Mouse (Mus musculus): ENCODE results near the gene Nkpd1. TPM values are rescaled to one million over a fixed set of nuclear protein-coding genes. Genes with fewer than 3 reads are reported as not detected.

The Nkpd1 gene
- polyA plus RNA-seq, 1 experiment, result 0.06 TPM

DNA sequence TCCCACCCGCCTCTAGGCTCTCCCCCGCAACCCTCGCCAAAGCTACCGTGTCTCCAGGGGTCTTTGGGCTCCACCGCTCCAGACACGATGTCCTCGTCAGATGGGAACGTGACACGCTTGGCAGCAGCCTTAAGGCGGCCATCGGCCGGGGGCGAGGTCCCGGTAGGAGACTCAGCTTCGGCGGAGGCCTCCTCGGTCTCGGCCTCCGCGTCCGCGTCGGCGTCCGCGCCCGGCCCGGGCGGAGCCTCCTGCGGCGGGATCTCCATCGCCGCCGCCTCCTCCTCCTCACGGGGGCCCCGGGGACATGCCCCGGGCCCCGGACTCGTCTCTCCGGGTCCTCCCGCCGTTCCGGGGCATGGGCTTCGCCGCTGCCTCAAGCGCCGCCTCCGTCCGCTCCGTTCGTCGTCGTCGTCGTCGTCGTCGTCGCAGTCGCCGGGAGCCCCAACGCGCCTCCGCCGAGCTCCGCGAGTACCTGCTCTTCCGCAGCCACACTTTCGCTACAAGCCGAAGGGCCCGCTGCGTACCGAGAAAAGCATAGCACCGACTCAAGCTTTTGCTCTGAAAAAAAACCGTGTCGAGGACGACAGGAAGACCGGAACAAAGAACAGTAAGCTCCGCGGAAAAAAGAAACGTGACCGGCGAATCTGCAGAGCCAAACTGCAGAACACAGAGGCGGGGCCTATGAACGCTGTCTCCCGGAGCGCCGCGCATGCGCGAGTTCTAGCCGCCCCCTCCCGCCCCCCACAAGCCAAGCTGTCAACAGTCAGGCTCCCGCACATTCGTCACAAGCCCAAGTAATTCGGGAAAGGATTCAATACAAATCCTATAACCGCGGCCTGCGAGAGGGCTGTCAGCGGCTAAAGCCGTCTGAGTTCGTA lies 44.4 kb downstream of the Nkpd1 start:
- Histone ChIP-seq H3K4me3 (peak overlapping the region; percentile 85), H3ac (ENCODE audit: control insufficient read depth, insufficient read length) (peak overlapping the region; percentile 38), H3K4me2 (ENCODE audit: low read depth) (peak overlapping the region; percentile 97), H3K27me3 (ENCODE audit: control insufficient read depth, insufficient read depth, insufficient read length) (no peaks in the 10 kb centered on the region), H3K79me2 (ENCODE audit: control insufficient read depth, insufficient read depth) (peaks cover 45% of the 10 kb centered on the region), H3K36me3 (ENCODE audit: control insufficient read depth, insufficient read depth) (peaks cover 2% of the 10 kb centered on the region)
- TF ChIP-seq POLR2A (IDR thresholded peaks at IDR 0.05; ENCODE audit: insufficient read length, low read depth), result peak; percentile 74
- TF ChIP-seq MAX (IDR thresholded peaks at IDR 0.05; ENCODE audit: low read depth), result no peak
- TF ChIP-seq E2F4 (IDR thresholded peaks at IDR 0.05; ENCODE audit: insufficient read depth), result no peak
- no peak for TF ChIP-seq USF1 (IDR thresholded peaks at IDR 0.05; ENCODE audit: low read depth)
- TF ChIP-seq MYOG (IDR thresholded peaks at IDR 0.05; ENCODE audit: control insufficient read depth in 1 of 3, insufficient read depth in 1 of 3, insufficient read length in 2 of 3, low read depth in 2 of 3), result peak in 1 of 3 experiments; percentile 2
- TF ChIP-seq TCF3 (IDR thresholded peaks at IDR 0.05; ENCODE audit: insufficient read length, low read depth), result no peak
- no peak for TF ChIP-seq MYOD1 (IDR thresholded peaks at IDR 0.05; ENCODE audit: control insufficient read depth in 1 of 3, insufficient read length in 2 of 3, low read depth in 2 of 3)
- TF ChIP-seq TCF12 (IDR thresholded peaks at IDR 0.05; ENCODE audit: insufficient read depth, poor library complexity, severe bottlenecking), result no peak

GRCm38 (mm10) chr7:19562643-19563410 lies 45.2 kb downstream of the Nkpd1 start, which contains the start of gene Ppp1r37:
Ppp1r37 (minus strand) TSS chr7:19563076.
- peak within 1 kb of the TSS; percentile 90 for H3K4me2 ChIP-seq (ENCODE audit: low read depth)

DNA sequence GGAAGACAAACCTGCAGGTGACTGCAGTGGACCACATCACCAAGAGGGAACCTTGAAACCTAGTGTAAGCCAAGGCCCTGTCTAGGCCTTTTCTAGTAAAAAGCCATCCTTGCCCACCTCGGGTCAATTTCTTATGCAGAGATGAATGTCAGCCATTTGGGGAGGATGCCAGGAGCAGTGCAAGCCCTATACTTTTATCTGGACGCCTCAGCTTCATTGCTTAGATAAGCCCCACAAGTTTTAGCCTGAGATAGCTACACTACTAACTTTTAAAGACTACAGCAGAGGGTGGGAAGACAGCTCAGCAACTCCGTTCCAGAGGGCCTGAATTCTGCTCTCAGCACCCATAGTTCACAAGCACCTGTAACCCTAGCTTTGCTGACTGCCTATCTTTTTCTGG lies 46.2 kb downstream of the Nkpd1 start:
- Histone ChIP-seq H3K79me2 (ENCODE audit: control insufficient read depth, insufficient read depth) (peaks cover 32% of the 10 kb centered on the region), H3ac (ENCODE audit: control insufficient read depth, insufficient read length) (no peak overlapping the region), H3K36me3 (ENCODE audit: control insufficient read depth, insufficient read depth) (peaks cover 5% of the 10 kb centered on the region), H3K4me2 (ENCODE audit: low read depth) (no peak overlapping the region), H3K27me3 (ENCODE audit: control insufficient read depth, insufficient read depth, insufficient read length) (no peaks in the 10 kb centered on the region), H3K4me3 (no peak overlapping the region)
- no peak for TF ChIP-seq REST (IDR thresholded peaks at IDR 0.05; ENCODE audit: insufficient read depth, insufficient read length)

More at GRCm38 (mm10) chr7:19562643-19563410, 45.2 kb downstream of the Nkpd1 start, which contains the start of gene Ppp1r37:
- Histone ChIP-seq H3K4me3 (peak within 1 kb of the TSS; percentile 85), H3K36me3 (ENCODE audit: control insufficient read depth, insufficient read depth) (peaks cover 4% of the 10 kb centered on the region), H3K79me2 (ENCODE audit: control insufficient read depth, insufficient read depth) (peaks cover 37% of the 10 kb centered on the region), H3K27me3 (ENCODE audit: control insufficient read depth, insufficient read depth, insufficient read length) (no peaks in the 10 kb centered on the region), H3ac (ENCODE audit: control insufficient read depth, insufficient read length) (peak within 1 kb of the TSS; percentile 38)
- TF ChIP-seq MAX (IDR thresholded peaks at IDR 0.05; ENCODE audit: low read depth) (no peak), E2F4 (IDR thresholded peaks at IDR 0.05; ENCODE audit: insufficient read depth) (no peak), TCF12 (IDR thresholded peaks at IDR 0.05; ENCODE audit: insufficient read depth, poor library complexity, severe bottlenecking) (no peak)

DNA sequence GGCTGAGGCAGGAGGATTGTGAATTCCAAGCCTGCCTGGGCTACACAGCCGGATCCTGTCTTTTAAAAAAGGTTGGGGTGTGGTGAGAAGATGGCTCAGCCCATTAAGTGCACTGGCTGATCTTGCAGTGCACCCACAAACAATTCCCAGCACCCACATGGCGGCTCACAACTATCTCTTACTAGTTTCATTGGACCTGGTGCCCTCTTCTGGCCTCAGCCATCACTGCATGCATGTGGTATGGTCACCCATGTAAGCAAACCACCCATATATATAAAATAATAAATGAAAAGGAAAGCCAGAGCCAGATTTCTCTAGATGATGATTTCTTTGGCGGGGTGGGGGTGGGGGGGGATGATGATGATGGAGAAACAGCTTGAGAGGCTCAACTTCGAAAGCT lies 46.8 kb downstream of the Nkpd1 start:
- no peak overlapping the region for H3ac ChIP-seq (ENCODE audit: control insufficient read depth, insufficient read length)
- peaks cover 11% of the 10 kb centered on the region for H3K36me3 ChIP-seq (ENCODE audit: control insufficient read depth, insufficient read depth)
- no peak overlapping the region for H3K4me3 ChIP-seq
- H3K27me3 ChIP-seq (ENCODE audit: control insufficient read depth, insufficient read depth, insufficient read length), result no peaks in the 10 kb centered on the region
- no peak overlapping the region for H3K4me2 ChIP-seq (ENCODE audit: low read depth)
- TF ChIP-seq TCF3 (IDR thresholded peaks at IDR 0.05; ENCODE audit: insufficient read length, low read depth), result no peak
- peaks cover 32% of the 10 kb centered on the region for H3K79me2 ChIP-seq (ENCODE audit: control insufficient read depth, insufficient read depth)

GRCm38 (mm10) chr7:19565803-19566202 lies 48.2 kb downstream of the Nkpd1 start:
- Histone ChIP-seq H3K27me3 (ENCODE audit: control insufficient read depth, insufficient read depth, insufficient read length) (no peaks in the 10 kb centered on the region), H3K36me3 (ENCODE audit: control insufficient read depth, insufficient read depth) (peaks cover 12% of the 10 kb centered on the region), H3ac (ENCODE audit: control insufficient read depth, insufficient read length) (no peak overlapping the region), H3K79me2 (ENCODE audit: control insufficient read depth, insufficient read depth) (peaks cover 30% of the 10 kb centered on the region), H3K4me2 (ENCODE audit: low read depth) (no peak overlapping the region), H3K4me3 (no peak overlapping the region)
- TF ChIP-seq USF1 (IDR thresholded peaks at IDR 0.05; ENCODE audit: low read depth) (no peak), TCF3 (IDR thresholded peaks at IDR 0.05; ENCODE audit: insufficient read length, low read depth) (no peak), POLR2AphosphoS2 (IDR thresholded peaks at IDR 0.05; ENCODE audit: insufficient read length, low read depth) (no peak), CEBPB (IDR thresholded peaks at IDR 0.05; ENCODE audit: insufficient read depth, poor library complexity, severe bottlenecking) (no peak), REST (IDR thresholded peaks at IDR 0.05; ENCODE audit: insufficient read depth, insufficient read length) (no peak), MYOG (IDR thresholded peaks at IDR 0.05; ENCODE audit: control insufficient read depth in 1 of 3, insufficient read depth in 1 of 3, insufficient read length in 2 of 3, low read depth in 2 of 3) (no peak)
